Mouse (Mus musculus) heart, embryonic 14.5 days (tissue): ENCODE measurements at regions not wholly inside any gene's neighbourhood (a gene's known extent, or its start where the extent isn't known, plus 50 kb on each side); places are given as distances from the start of the nearest gene placed in this dataset.

Source experiments
- ATAC-seq: fragments of 200-750 bp; cut with Nextera tagmentation; 2 replicates; pipeline ENCODE4 v1.8.0; 2017; ENCODE audit warnings: low read depth, moderate TSS enrichment; ENCODE audit not compliant: insufficient number of reproducible peaks, insufficient read depth, low FRiP score
- H3K27ac ChIP-seq, 2 experiments: fragments of 200-500 bp in 1 of 2; fragments of 300-500 bp in 1 of 2; sonication (generic) in 1 of 2; replicated peaks in 1 of 2; 2 replicates each; pipeline ENCODE4 v1.5.1; 2012 to 2014; ENCODE audit warnings: low read depth in 2 of 2, low read length in 2 of 2, control low read depth in 1 of 2, mild to moderate bottlenecking in 1 of 2, mixed read lengths in 1 of 2; ENCODE audit not compliant: control insufficient read depth in 1 of 2, insufficient read depth in 1 of 2
- H3K27me3 ChIP-seq: fragments of 300-500 bp; sonication (generic); 2 replicates; pipeline ENCODE4 v1.6.1; 2014; ENCODE audit warnings: mild to moderate bottlenecking, low read length, control low read depth; ENCODE audit not compliant: control insufficient read depth, insufficient read depth
- H3K36me3 ChIP-seq: fragments of 300-500 bp; sonication (generic); 2 replicates; pipeline ENCODE4 v1.6.1; 2014; ENCODE audit warnings: mild to moderate bottlenecking, control low read depth, low read length, mixed read lengths; ENCODE audit not compliant: control insufficient read depth, insufficient read depth
- H3K4me1 ChIP-seq, 2 experiments: fragments of 200-500 bp in 1 of 2; fragments of 300-500 bp in 1 of 2; sonication (generic) in 1 of 2; 2 replicates each; pipeline ENCODE4 v1.6.1; 2012 to 2014; ENCODE audit warnings: low read length in 2 of 2, control low read depth in 1 of 2, mixed read lengths in 1 of 2; ENCODE audit not compliant: control insufficient read depth in 2 of 2, insufficient read depth in 2 of 2
- H3K4me2 ChIP-seq: fragments of 300-500 bp; sonication (generic); 2 replicates; pipeline ENCODE4 v1.6.1; 2014; ENCODE audit warnings: mild to moderate bottlenecking, low read length
- H3K4me3 ChIP-seq, 2 experiments: fragments of 200-500 bp in 1 of 2; fragments of 300-500 bp in 1 of 2; sonication (generic) in 1 of 2; 2 replicates each; pipeline ENCODE4 v1.5.1; 2012 to 2014; ENCODE audit warnings: low read length in 2 of 2, mild to moderate bottlenecking in 2 of 2, control low read depth in 1 of 2, low read depth in 1 of 2, moderate library complexity in 1 of 2; ENCODE audit not compliant: control insufficient read depth in 1 of 2, insufficient read depth in 1 of 2
- H3K9ac ChIP-seq: fragments of 300-500 bp; sonication (generic); 2 replicates; pipeline ENCODE4 v1.6.1; 2014; ENCODE audit warnings: mild to moderate bottlenecking, low read length
- H3K9me3 ChIP-seq: fragments of 300-500 bp; sonication (generic); 2 replicates; pipeline ENCODE4 v1.6.1; 2016; ENCODE audit warnings: low read length, control low read depth; ENCODE audit not compliant: control insufficient read depth
- WGBS: fragments of 180-500 bp; shearing (Covaris S2); extraction: QIAGEN DNeasy Blood & Tissue Kit; methylation state at CpG from one replicate; pipeline ENCODE4 v1.1.7; 2014; 5-methylcytosine and 5-hydroxymethylcytosine counted together

DNA sequence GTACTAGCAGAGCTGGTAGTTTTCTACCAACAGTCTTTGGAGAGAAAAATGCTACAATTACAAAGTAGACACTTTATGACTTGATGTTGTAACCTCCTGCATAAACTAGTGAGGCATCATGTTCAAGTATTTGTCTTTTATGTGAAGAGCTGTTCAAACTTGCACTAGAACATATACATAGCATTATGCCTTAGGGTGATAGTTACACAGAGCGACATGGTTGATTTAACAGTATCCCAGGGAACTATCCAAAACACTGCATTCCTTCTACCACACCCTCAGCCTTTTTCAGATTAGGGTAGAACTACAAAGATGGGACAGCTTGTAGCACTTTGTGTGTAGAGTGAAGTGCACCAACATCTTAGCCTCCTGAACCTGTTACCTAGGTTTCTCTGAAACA, 220.0 kb upstream of the Cblb start:
- Histone ChIP-seq H3K9me3 (0 out of 2 replicates have a peak, but pooled peaks cover 4% of the 10 kb centered on the region), H3K27me3 (no peaks in the 10 kb centered on the region), H3K9ac (no peak overlapping the region), H3K27ac (no peak overlapping the region), H3K4me1 (peaks cover 3 to 8% of the 10 kb centered on the region in 2 experiments; a peak in 3 of 4 replicates), H3K4me3 (no peak overlapping the region), H3K4me2 (no peak overlapping the region), H3K36me3 (no peaks in the 10 kb centered on the region)
- ATAC-seq = no peak
- WGBS = 89% methylated on average over 1 of the region's 1 CpGs

DNA sequence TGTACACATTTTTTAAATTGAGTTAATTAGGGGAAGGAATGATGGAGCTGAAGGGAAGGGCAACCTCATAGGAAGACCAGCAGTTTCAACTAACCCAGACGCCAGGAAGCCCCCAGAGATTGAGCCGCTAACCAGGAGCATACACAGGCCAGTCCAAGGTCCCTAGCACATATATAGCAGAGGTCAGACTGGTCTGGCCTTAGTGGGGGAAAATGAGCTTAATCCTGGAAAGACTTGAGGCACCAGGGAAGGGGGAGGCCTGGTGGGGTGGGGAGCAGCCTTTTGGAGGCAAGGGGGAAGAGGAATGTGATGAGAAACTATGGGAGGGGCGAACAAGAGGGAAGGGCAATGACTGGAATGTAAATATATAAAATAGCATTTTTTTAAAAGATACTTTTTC, 188.3 kb upstream of the Cblb start:
- Histone ChIP-seq H3K9ac (no peak overlapping the region), H3K4me3 (no peak overlapping the region), H3K27me3 (no peaks in the 10 kb centered on the region), H3K36me3 (no peaks in the 10 kb centered on the region), H3K27ac (no peak overlapping the region), H3K9me3 (no peaks in the 10 kb centered on the region), H3K4me2 (no peak overlapping the region), H3K4me1 (no peaks in the 10 kb centered on the region)
- no peak for ATAC-seq
- 82% methylated on average over 3 of the region's 3 CpGs for WGBS

DNA sequence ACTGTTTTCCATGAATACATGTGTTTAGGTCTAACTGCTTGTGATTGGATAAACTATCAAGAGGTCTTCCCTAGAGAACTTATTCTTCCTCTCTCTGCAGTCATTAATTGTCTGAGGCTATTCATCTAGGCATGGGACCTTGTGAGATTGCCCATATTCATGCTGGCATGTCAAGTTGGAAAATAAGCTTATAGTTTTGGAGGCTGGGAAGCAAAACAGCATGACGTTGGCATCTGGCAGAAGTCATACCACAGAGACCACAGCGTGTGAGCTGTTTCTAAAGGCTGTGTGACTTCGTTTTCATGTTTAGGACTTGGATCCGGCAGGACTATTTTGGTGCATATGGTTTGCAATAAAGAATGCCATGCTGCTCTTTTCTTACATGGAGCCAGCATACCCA, 185.5 kb upstream of the Cblb start:
- H3K27me3 ChIP-seq = no peaks in the 10 kb centered on the region
- H3K27ac ChIP-seq = no peak overlapping the region
- ATAC-seq = no peak
- no peaks in the 10 kb centered on the region for H3K9me3 ChIP-seq
- no peaks in the 10 kb centered on the region for H3K4me1 ChIP-seq
- no peak overlapping the region for H3K9ac ChIP-seq
- H3K4me3 ChIP-seq = no peak overlapping the region
- no peak overlapping the region for H3K4me2 ChIP-seq
- WGBS = 82% methylated on average over 4 of the region's 4 CpGs
- no peaks in the 10 kb centered on the region for H3K36me3 ChIP-seq

DNA sequence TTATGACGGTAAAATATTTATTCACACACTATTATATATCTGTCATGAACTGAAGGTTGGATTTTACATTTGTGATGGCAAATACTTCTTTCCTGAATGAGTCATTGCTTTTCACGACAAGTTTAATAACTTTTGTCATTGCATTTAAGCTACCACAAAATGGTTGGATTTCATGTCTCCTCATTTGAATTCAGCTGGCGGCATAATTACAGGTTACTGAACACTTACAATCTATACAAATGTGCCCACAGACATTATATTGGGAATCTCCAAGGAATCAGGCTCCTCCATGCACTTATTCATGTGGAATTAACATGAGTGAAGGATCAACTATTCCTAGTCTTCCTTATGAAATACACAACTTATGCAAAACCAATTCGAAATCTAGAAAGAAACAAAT, 150.3 kb upstream of the Cblb start:
- Histone ChIP-seq H3K4me2 (no peak overlapping the region), H3K4me3 (no peak overlapping the region), H3K36me3 (no peaks in the 10 kb centered on the region), H3K27ac (no peak overlapping the region), H3K4me1 (no peaks in the 10 kb centered on the region), H3K9ac (no peak overlapping the region), H3K27me3 (no peaks in the 10 kb centered on the region), H3K9me3 (no peaks in the 10 kb centered on the region)
- ATAC-seq = no peak
- WGBS = 87% methylated on average over 4 of the region's 4 CpGs

DNA sequence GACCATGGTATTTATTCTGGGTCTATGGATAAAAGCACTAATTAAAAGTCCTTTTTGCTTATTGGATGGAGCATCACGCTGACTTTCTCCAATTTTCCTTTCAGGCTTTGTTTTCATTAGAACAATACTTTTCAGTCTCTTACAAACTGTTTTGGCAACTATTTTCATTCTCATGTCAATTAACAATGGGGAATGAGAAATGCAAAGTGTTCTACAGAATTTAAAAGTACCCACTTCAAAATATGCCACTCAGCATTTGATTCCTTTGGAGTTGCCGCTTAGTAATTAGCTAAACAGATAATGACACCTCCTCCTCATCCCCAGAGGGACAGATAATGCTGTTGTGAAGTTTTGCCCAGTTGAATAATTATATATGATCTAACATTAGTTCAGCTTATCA, 149.9 kb upstream of the Cblb start:
- H3K9me3 ChIP-seq = no peaks in the 10 kb centered on the region
- H3K27me3 ChIP-seq = no peaks in the 10 kb centered on the region
- H3K4me2 ChIP-seq = no peak overlapping the region
- ATAC-seq = no peak
- no peaks in the 10 kb centered on the region for H3K36me3 ChIP-seq
- no peak overlapping the region for H3K27ac ChIP-seq
- H3K4me1 ChIP-seq = no peaks in the 10 kb centered on the region
- 82% methylated on average over 2 of the region's 2 CpGs for whole genome bisulfite sequencing
- H3K4me3 ChIP-seq = no peak overlapping the region
- H3K9ac ChIP-seq = no peak overlapping the region

DNA sequence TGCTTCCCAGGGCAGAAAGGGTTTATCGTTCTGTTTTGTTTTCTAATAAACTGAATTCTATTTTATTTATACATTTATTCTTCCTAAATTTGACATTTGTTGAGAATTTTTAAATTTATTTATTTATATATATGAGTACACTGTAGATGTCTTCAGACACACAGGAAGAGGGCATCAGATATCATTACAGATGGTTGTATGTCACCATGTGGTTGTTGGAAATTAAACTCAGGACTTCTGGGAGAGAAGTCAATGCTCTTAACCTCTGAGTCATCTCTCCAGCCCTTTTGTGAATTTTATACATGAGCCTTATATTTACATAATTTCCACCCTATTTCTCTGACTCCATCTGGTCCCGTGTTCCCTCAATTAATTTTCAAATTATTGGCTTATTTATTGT, 147.2 kb upstream of the Cblb start:
- ATAC-seq = no peak
- 85% methylated on average over 2 of the region's 2 CpGs for WGBS
- Histone ChIP-seq H3K9me3 (no peaks in the 10 kb centered on the region), H3K4me3 (no peak overlapping the region), H3K4me2 (no peak overlapping the region), H3K9ac (no peak overlapping the region), H3K27ac (no peak overlapping the region), H3K27me3 (no peaks in the 10 kb centered on the region), H3K4me1 (no peaks in the 10 kb centered on the region), H3K36me3 (no peaks in the 10 kb centered on the region)

DNA sequence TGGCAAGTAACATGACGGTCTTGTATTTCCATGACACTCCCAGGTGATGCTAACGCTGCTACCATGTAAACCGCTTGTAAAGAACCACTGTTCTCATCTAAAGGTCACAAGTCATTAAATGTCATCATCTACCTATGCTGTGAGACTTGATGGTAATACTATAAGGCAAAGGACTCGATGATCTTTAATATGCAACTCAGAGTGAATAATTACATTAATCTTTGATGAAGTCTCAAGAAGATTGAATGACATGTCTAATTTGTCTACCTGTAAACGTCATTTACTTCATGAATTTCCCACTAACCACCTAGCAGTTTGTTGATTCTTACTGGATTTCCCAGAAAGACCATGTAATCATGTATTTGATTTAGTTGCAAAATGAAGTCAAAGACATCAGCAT, 143.5 kb upstream of the Cblb start:
- Histone ChIP-seq H3K36me3 (no peaks in the 10 kb centered on the region), H3K4me1 (no peaks in the 10 kb centered on the region), H3K9ac (no peak overlapping the region), H3K27ac (no peak overlapping the region), H3K9me3 (no peaks in the 10 kb centered on the region), H3K27me3 (no peaks in the 10 kb centered on the region), H3K4me3 (no peak overlapping the region), H3K4me2 (no peak overlapping the region)
- 79% methylated on average over 5 of the region's 5 CpGs for WGBS
- ATAC-seq = no peak

DNA sequence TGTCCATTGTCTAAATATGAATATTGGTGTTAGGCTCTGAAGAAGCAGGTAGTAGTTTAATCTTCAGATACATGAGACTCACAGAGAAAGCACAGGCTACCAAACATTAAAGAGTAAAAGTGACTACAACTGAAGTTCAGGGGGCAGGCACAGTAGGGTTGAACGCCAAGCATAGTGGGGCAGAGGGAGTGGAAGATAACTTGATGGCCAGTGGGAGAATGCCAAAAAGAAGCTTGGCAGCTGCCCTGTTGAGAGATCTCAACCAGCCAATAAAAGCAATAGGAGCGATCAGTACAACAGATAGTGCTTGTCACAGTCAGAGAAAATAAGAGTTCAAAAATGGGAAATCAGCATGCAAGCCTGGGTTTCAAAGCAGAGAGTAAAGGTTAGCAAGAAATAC, 125.4 kb upstream of the Cblb start:
- Histone ChIP-seq H3K9me3 (no peaks in the 10 kb centered on the region), H3K4me1 (no peaks in the 10 kb centered on the region), H3K36me3 (no peaks in the 10 kb centered on the region), H3K4me3 (no peak overlapping the region), H3K27me3 (no peaks in the 10 kb centered on the region), H3K27ac (no peak overlapping the region), H3K9ac (no peak overlapping the region), H3K4me2 (no peak overlapping the region)
- ATAC-seq = no peak
- 70% methylated on average over 2 of the region's 2 CpGs for WGBS
